Mouse (Mus musculus): Measurements from ENCODE around the gene Lrrc8c. TPM values are rescaled to one million over a fixed set of nuclear protein-coding genes. Genes with fewer than 3 reads are reported as not detected.

Gene Lrrc8c
- polyA plus RNA-seq, 1 experiment from 2014 or later, result 14.7 TPM

DNA sequence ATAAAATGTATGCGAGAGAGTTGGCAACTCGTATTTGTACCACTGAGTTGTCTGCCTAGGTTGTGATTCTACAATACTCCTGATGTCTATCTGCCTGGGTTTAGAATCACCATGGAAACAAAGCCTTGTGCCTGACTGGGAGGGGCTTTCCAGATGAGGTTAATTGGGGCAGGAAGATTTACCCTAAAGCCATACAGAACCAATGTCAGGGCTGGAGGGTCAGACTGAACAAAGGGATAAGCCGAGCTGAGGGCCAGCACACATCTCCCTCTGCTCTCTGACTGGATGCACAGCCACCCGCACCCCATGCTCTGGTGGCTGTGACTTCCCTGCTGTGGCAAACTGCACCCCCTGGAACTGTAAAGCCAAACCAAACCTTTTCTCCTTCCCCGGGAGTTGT is 94.8 kb downstream of the Lrrc8c start:
- no peaks in the 10 kb centered on the region for H3K9me3 ChIP-seq (replicated peaks)
- no peak overlapping the region for H3K4me3 ChIP-seq (replicated peaks)
- H3K4me1 ChIP-seq, result no peaks in the 10 kb centered on the region
- 52% methylated on average over 5 of the region's 5 CpGs for WGBS
- H3K4me2 ChIP-seq, result no peak overlapping the region
- no peak for ATAC-seq (ENCODE audit: low FRiP score)
- H3K36me3 ChIP-seq, result peaks cover 2% of the 10 kb centered on the region; the same call in 1 of the 2 replicates
- H3K27me3 ChIP-seq (replicated peaks), result no peaks in the 10 kb centered on the region
- H3K9ac ChIP-seq (replicated peaks), result no peak overlapping the region
- H3K27ac ChIP-seq (replicated peaks), result no peak overlapping the region

DNA sequence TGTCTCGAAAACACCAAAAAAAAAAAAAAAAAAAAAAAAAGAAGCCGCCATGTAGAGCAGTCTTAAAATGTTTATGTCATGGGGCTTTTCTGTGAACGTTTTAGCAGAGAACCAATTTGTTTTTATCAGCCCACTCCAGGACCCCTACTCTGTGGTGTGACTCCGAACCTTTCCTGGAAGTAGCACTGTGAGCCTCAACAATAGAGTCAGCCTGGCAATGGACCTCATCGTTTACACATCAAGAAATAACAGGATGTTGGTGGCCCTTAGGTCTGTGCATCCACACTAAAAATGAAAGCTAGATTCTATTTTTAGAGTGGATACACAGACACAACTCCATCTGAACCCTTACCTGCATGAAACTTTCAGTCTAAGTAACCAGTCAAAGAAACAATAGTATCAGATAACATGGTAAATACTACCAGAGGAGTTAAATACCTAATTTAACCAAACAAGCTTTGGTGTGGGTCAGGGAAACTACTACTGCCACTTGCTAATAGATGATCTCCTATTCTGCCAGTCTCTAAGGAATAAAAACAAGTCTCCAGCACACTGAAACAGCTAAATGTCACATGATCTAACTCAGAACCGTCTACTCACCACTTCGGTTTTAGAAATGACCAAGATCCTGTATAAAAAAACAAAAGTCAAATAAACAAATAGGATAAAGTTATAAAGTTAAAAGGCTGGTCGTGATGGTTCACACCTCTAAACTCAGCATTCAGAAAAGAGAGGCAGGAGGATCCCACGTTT is 95.7 kb downstream of the Lrrc8c start:
- H3K9ac ChIP-seq (replicated peaks), result no peak overlapping the region
- H3K9me3 ChIP-seq (replicated peaks), result no peaks in the 10 kb centered on the region
- H3K27ac ChIP-seq (replicated peaks), result no peak overlapping the region
- 71% methylated on average over 9 of the region's 9 CpGs for WGBS
- H3K4me1 ChIP-seq, result no peaks in the 10 kb centered on the region
- no peaks in the 10 kb centered on the region for H3K27me3 ChIP-seq (replicated peaks)
- no peaks in the 10 kb centered on the region for H3K36me3 ChIP-seq
- ATAC-seq (ENCODE audit: low FRiP score), result no peak
- no peak overlapping the region for H3K4me2 ChIP-seq
- no peak overlapping the region for H3K4me3 ChIP-seq (replicated peaks)

DNA sequence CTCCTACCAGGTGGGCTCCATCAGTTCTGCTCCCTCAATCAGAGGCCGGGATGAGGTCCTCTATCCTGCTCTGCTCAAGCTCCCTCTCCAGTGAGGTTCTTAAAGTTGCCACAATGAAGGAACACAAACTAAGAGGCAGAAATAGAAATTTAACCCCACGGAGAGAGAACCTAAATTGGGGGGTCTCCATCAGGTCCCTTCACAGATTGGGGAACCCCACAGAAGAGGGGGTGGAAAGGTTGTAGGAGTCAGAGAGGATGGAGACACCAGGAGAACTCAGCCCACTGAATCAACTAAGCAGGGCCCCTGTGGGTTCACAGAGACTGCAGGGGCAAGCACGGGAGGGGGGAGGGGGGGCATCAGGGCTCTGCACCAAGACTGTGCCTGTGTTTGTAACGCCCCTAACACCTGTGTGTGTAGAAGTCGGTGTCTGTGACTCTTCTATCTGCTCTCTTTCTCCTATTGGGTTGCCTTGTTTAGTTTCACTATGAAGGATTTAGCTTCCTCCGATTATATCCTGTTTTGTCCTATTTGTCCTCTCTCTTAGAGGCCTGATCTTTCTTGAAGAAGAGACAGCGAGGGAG is 96.8 kb downstream of the Lrrc8c start:
- Histone ChIP-seq H3K4me1 (0 out of 2 replicates have a peak, but pooled peaks cover 4% of the 10 kb centered on the region), H3K27me3 (replicated peaks) (no peaks in the 10 kb centered on the region), H3K4me3 (replicated peaks) (no peak overlapping the region), H3K4me2 (no peak overlapping the region), H3K36me3 (no peaks in the 10 kb centered on the region), H3K9me3 (replicated peaks) (no peaks in the 10 kb centered on the region), H3K27ac (replicated peaks) (no peak overlapping the region), H3K9ac (replicated peaks) (no peak overlapping the region)
- ATAC-seq (ENCODE audit: low FRiP score), result no peak; the same call in 1 of the 2 replicates
- WGBS, result 76% methylated on average over 7 of the region's 7 CpGs

DNA sequence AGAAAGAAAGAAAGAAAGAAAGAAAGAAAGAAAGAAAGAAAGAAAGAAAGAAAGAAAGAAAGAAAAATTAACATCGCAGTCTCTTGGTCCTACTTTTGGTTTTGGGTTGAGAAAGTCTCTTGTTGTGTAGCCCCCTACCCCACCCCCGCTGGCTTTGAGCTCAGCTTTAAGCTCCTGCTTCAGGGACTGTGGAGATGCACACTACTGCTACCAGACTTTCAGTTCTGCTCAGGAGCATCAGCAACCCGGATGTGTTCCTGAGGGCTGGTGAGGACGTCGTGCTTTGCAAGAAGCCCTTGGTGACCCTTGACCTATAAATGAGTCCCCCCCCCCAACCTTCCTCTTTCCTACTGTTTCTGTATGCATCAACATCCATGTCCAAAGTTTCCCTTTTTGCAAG is 97.3 kb downstream of the Lrrc8c start:
- H3K4me3 ChIP-seq (replicated peaks), result no peak overlapping the region
- H3K4me1 ChIP-seq, result 0 out of 2 replicates have a peak, but pooled peaks cover 4% of the 10 kb centered on the region
- H3K9ac ChIP-seq (replicated peaks), result no peak overlapping the region
- no peaks in the 10 kb centered on the region for H3K36me3 ChIP-seq
- no peaks in the 10 kb centered on the region for H3K27me3 ChIP-seq (replicated peaks)
- 83% methylated on average over 5 of the region's 5 CpGs for WGBS
- no peak overlapping the region for H3K4me2 ChIP-seq
- no peak for ATAC-seq (ENCODE audit: low FRiP score)
- H3K9me3 ChIP-seq (replicated peaks), result no peaks in the 10 kb centered on the region
- H3K27ac ChIP-seq (replicated peaks), result no peak overlapping the region

DNA sequence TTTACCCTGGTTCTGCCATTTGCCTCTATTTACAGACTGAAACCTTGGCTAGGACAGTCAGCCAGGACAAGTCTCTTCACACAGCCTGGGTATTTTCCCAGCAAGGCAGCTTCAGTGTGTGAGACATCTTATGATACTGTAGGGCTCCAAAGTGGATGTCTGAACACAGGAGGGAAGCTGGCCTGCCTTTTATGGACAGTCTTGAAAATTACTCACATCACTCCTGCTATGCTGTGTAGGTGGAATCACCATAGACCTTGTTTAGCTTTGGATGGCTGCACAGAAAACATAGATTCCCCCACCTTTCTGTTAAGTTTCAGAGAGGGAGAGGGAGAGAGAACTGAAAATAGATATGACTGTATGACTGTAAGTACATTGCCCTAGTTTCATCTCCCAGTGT is 99.3 kb downstream of the Lrrc8c start:
- H3K27me3 ChIP-seq (replicated peaks), result no peaks in the 10 kb centered on the region
- 0 out of 2 replicates have a peak, but pooled peaks cover 4% of the 10 kb centered on the region for H3K4me1 ChIP-seq
- no peak overlapping the region for H3K4me3 ChIP-seq (replicated peaks)
- ATAC-seq (ENCODE audit: low FRiP score), result no peak
- H3K27ac ChIP-seq (replicated peaks), result no peak overlapping the region
- H3K36me3 ChIP-seq, result no peaks in the 10 kb centered on the region
- H3K9ac ChIP-seq (replicated peaks), result no peak overlapping the region
- H3K9me3 ChIP-seq (replicated peaks), result no peaks in the 10 kb centered on the region
- H3K4me2 ChIP-seq, result no peak overlapping the region

DNA sequence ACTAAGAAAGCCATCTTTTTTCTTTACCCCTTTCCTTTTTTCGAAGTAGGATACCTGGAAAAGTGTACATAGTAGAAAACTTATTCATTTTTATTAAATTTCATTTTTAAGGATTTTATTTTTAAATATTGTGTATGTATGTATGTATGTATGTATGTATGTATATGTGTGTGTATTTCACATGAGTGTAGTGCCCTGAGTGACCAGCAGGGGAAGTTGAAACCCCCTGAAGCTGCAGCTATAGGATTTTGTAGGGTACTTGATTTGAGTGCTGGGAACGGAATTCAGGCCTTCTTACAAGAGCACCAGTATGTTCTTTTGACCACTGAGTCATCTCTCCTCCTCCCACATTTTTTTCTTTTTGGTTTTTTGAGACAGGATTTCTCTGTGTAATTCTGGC is 100.5 kb downstream of the Lrrc8c start:
- Histone ChIP-seq H3K9me3 (replicated peaks) (no peaks in the 10 kb centered on the region), H3K4me3 (replicated peaks) (no peak overlapping the region), H3K4me1 (0 out of 2 replicates have a peak, but pooled peaks cover 4% of the 10 kb centered on the region), H3K4me2 (no peak overlapping the region), H3K36me3 (no peaks in the 10 kb centered on the region), H3K9ac (replicated peaks) (no peak overlapping the region), H3K27me3 (replicated peaks) (no peaks in the 10 kb centered on the region), H3K27ac (replicated peaks) (no peak overlapping the region)
- no peak for ATAC-seq (ENCODE audit: low FRiP score)
- 89% methylated on average over 2 of the region's 2 CpGs for WGBS

DNA sequence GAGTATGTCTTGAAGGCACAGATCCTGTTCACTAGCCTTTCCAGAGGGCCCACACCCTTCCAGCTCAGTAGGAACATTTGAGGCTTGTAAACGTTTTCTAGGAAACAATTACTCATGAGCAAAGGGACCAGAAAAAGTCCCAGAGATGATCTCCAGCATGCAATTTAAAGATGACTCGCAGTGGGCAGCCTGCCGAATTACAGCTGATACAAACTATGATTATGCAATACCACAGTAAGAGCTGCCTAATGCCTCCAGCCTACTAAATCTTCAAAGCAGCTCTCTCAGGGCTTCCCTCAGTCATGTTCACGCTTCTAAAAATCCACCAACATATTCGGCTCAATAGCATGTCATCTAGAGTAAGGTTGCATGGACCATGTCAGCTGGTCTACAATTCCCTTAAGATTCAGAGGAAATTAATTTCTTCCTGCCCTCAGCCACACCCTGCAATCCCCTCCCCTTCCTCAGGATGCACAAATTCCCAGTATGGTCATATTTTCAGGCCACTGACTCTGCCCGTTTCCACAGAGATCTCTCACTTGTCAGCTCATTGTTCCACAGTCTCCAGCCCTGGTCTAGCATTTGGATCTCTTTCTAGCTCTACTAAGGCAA is 101.4 kb downstream of the Lrrc8c start:
- Histone ChIP-seq H3K27me3 (replicated peaks) (no peaks in the 10 kb centered on the region), H3K9ac (replicated peaks) (no peak overlapping the region), H3K36me3 (no peaks in the 10 kb centered on the region), H3K9me3 (replicated peaks) (no peaks in the 10 kb centered on the region), H3K4me1 (0 out of 2 replicates have a peak, but pooled peaks cover 4% of the 10 kb centered on the region), H3K4me3 (replicated peaks) (no peak overlapping the region), H3K4me2 (no peak overlapping the region), H3K27ac (replicated peaks) (no peak overlapping the region)
- ATAC-seq (ENCODE audit: low FRiP score), result no peak
- 60% methylated on average over 6 of the region's 6 CpGs for whole genome bisulfite sequencing

DNA sequence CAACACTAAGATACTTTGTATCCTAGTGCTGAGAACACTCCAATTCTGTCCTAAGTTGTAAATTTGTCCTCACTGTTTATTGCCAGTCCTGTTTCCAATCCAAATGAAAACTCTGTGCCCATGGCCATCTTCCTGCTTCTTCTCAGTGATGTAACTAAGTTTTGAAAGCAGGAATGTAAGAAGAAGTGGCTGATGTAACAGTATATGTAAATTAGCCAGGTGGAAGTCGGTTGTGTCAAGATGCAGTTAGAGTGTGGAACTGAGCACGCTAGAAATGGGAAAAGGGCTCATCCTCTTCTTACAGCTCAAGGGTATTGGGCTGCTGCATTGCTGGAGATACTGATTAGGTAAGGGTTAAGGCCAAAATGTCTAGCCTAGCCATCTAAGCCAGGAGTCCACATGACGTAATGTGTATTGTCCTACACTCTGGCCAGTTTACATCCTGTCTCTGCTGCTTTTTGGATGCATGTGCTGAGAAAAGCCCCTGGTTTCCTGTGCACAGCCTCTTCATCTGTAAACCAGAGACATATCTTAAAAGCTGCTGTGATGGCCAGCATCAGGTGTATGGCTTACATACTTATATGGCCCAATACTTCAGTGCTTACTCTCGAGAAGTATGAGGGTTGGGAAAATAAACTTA is 104.0 kb downstream of the Lrrc8c start:
- 0 out of 2 replicates have a peak, but pooled peaks cover 4% of the 10 kb centered on the region for H3K4me1 ChIP-seq
- H3K9ac ChIP-seq (replicated peaks), result no peak overlapping the region
- no peaks in the 10 kb centered on the region for H3K36me3 ChIP-seq
- no peak overlapping the region for H3K27ac ChIP-seq (replicated peaks)
- no peak for ATAC-seq (ENCODE audit: low FRiP score)
- no peaks in the 10 kb centered on the region for H3K27me3 ChIP-seq (replicated peaks)
- no peaks in the 10 kb centered on the region for H3K9me3 ChIP-seq (replicated peaks)
- H3K4me3 ChIP-seq (replicated peaks), result no peak overlapping the region
- no peak overlapping the region for H3K4me2 ChIP-seq
- 72% methylated on average over 4 of the region's 4 CpGs for WGBS

DNA sequence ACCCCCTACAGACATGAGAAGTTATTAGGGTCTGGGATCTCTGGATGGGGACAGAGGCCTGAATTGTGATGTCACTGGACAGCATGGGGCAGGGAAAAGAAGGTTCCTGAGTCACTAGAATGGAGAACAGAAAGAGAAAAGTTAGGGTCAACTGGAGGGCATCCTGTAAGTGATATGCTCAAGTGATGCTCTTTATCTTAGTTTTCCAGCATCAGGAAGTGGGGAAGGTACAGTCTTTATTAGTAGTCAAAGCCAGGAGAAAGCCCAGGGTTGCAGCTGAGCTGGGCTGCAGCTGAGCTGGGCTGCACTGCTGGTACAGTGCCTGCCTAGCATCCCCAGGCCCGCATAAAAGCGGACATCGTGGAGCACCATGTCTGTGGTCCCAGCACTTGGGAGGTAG is 105.1 kb downstream of the Lrrc8c start:
- no peak for ATAC-seq (ENCODE audit: low FRiP score)
- Histone ChIP-seq H3K4me2 (no peak overlapping the region), H3K9me3 (replicated peaks) (no peaks in the 10 kb centered on the region), H3K4me1 (0 out of 2 replicates have a peak, but pooled peaks cover 4% of the 10 kb centered on the region), H3K36me3 (no peaks in the 10 kb centered on the region), H3K27ac (replicated peaks) (no peak overlapping the region), H3K4me3 (replicated peaks) (no peak overlapping the region), H3K9ac (replicated peaks) (no peak overlapping the region), H3K27me3 (replicated peaks) (no peaks in the 10 kb centered on the region)
- WGBS, result 100% methylated on average over 3 of the region's 3 CpGs

DNA sequence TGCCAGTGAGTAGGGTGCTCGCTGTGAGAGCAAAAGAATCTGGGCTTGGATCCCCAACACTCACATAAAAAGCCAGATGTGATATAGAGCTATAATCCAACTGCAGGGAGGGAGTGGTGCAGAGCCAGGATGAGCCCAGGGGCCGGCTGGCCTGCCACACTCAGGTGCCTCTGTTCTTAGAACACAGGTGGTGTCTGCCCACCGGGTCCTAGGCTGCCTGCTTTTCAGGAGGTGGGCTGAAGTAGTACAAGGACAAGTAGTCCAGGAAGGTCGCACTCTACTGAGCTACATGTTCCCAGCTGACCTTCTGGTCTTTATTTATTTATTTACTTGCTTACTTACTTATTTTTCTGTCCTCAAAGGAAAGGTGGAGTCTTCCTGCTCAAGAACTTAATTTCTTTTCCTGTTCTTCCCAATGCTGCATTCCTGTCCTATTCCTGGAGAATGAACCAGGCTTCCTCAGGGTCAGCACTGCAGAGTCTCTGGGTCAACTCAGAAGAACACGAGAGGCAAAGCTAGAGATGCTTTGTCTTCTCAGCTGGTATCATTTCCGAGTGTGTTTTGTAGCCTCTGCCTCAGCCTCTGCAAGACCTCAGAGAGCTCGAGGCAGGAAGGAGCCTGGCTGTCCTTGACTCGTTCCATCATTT is 106.4 kb downstream of the Lrrc8c start:
- Histone ChIP-seq H3K36me3 (no peaks in the 10 kb centered on the region), H3K9me3 (replicated peaks) (no peaks in the 10 kb centered on the region), H3K27ac (replicated peaks) (no peak overlapping the region), H3K27me3 (replicated peaks) (no peaks in the 10 kb centered on the region), H3K4me2 (no peak overlapping the region), H3K4me1 (0 out of 2 replicates have a peak, but pooled peaks cover 2% of the 10 kb centered on the region), H3K4me3 (replicated peaks) (no peak overlapping the region), H3K9ac (replicated peaks) (no peak overlapping the region)
- WGBS, result 69% methylated on average over 8 of the region's 8 CpGs
- no peak for ATAC-seq (ENCODE audit: low FRiP score)

DNA sequence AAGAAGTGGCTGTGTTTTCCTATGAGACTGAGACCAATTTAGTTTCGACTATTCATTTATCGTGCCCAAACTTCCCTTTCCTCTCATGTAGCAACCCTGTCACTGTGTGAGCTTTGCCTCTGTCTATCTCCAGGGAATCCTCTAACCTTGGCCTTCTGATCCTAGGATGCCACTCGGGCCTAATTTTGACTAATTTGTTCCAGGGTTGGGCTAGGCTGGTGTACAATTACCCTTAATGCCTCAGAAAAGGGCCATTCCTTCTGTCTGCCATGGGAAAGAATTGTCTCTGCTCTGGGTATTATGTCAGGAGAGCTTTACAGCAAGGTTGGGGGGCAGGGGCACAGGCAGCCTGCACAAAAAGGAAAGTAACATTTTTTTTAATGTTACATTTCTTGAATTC is 107.2 kb downstream of the Lrrc8c start:
- ATAC-seq (ENCODE audit: low FRiP score), result no peak
- WGBS, result 51% methylated on average over 3 of the region's 3 CpGs

More for the DNA sequence above, 107.2 kb downstream of the Lrrc8c start:
- Histone ChIP-seq H3K4me2 (no peak overlapping the region), H3K4me1 (no peaks in the 10 kb centered on the region), H3K27me3 (replicated peaks) (no peaks in the 10 kb centered on the region), H3K27ac (replicated peaks) (no peak overlapping the region), H3K9ac (replicated peaks) (no peak overlapping the region), H3K4me3 (replicated peaks) (no peak overlapping the region), H3K9me3 (replicated peaks) (no peaks in the 10 kb centered on the region), H3K36me3 (no peaks in the 10 kb centered on the region)

Data from neural tube, embryonic 15.5 days (tissue).